Mouse (Mus musculus) MEL (cell line): ENCODE data around the gene Ap5s1. TPM values are rescaled to one million over a fixed set of nuclear protein-coding genes. Genes with fewer than 3 reads are reported as not detected.
A peak's percentile ranks its signal among the peaks of the same experiment; 100 is the strongest.
"Not testable (repeated sequence)": the region's sequence is repeated elsewhere in the genome, so short reads cannot be mapped to it uniquely, and the experiment has no call there.

ENCODE experiments used
- DNase-seq: peaks from one replicate; pipeline ENCODE4 v3.0.0; 2011; ENCODE audit warnings: low read depth, low spot score
- H3K27ac ChIP-seq: 2 replicates; pipeline ENCODE4 v1.5.1; 2012; ENCODE audit warnings: low read depth, mild to moderate bottlenecking, control low read depth, low read length, moderate library complexity; ENCODE audit not compliant: control insufficient read depth
- H3K27me3 ChIP-seq, 2 experiments: fragments of 150-350 bp in 1 of 2; sonication (generic) in 1 of 2; 2 replicates each; pipeline ENCODE4 v1.6.1; 2012; ENCODE audit warnings: low read length in 2 of 2, mild to moderate bottlenecking in 2 of 2, improper control_type of control experiment in 1 of 2, moderate library complexity in 1 of 2; ENCODE audit not compliant: insufficient read depth in 2 of 2, control insufficient read depth in 1 of 2
- H3K36me3 ChIP-seq, 2 experiments: 2 replicates each; pipeline ENCODE4 v1.6.1; 2012 to 2014; ENCODE audit warnings: low read length in 2 of 2, improper control_type of control experiment in 1 of 2, inconsistent platforms in 1 of 2, mild to moderate bottlenecking in 1 of 2; ENCODE audit not compliant: insufficient read depth in 2 of 2, control insufficient read depth in 1 of 2
- H3K4me1 ChIP-seq, 2 experiments: fragments of 150-350 bp in 1 of 2; sonication (generic) in 1 of 2; 2 replicates each; pipeline ENCODE4 v1.6.1; 2012; ENCODE audit warnings: low read length in 2 of 2, improper control_type of control experiment in 1 of 2, mild to moderate bottlenecking in 1 of 2; ENCODE audit not compliant: insufficient read depth in 2 of 2, control insufficient read depth in 1 of 2
- H3K4me3 ChIP-seq, 2 experiments: fragments of 150-350 bp in 1 of 2; sonication (generic) in 1 of 2; 2 replicates each; pipeline ENCODE4 v1.5.1; 2012; ENCODE audit warnings: low read depth in 2 of 2, low read length in 2 of 2, mild to moderate bottlenecking in 2 of 2, moderate library complexity in 2 of 2, control low read depth in 1 of 2, improper control_type of control experiment in 1 of 2; ENCODE audit not compliant: control insufficient read depth in 1 of 2, insufficient read depth in 1 of 2
- H3K79me2 ChIP-seq: 2 replicates; pipeline ENCODE4 v1.6.1; 2012; ENCODE audit warnings: mild to moderate bottlenecking, low read length, moderate library complexity; ENCODE audit not compliant: control insufficient read depth, poor library complexity, insufficient read depth
- H3K9ac ChIP-seq: 2 replicates; pipeline ENCODE4 v1.6.1; 2012; ENCODE audit warnings: low read depth, mild to moderate bottlenecking, control low read depth, low read length, moderate library complexity; ENCODE audit not compliant: control insufficient read depth, poor library complexity, severe bottlenecking
- H3K9me3 ChIP-seq: fragments of 150-350 bp; sonication (generic); replicated peaks from 2 replicates; pipeline ENCODE4 v1.6.1; 2012; ENCODE audit warnings: mild to moderate bottlenecking, low read length, improper control_type of control experiment, moderate library complexity; ENCODE audit not compliant: insufficient read depth
- BHLHE40 ChIP-seq: IDR thresholded peaks from 2 replicates; pipeline ENCODE4 v1.6.1; 2012; ENCODE audit warnings: low read depth, mild to moderate bottlenecking, inconsistent platforms, low read length, improper control_type of control experiment, borderline replicate concordance
- CHD1 ChIP-seq: IDR thresholded peaks from 2 replicates; pipeline ENCODE4 v1.6.1; 2012; ENCODE audit warnings: low read depth, mild to moderate bottlenecking, inconsistent platforms, low read length, improper control_type of control experiment
- CHD2 ChIP-seq: IDR thresholded peaks from 2 replicates; pipeline ENCODE4 v1.6.1; 2011; ENCODE audit warnings: low read length, improper control_type of control experiment
- CTCF ChIP-seq, 3 experiments: IDR thresholded peaks in 2 of 3; conservative IDR thresholded peaks in 1 of 3; 2 replicates each; pipeline ENCODE4 v1.5.1; 2011 to 2012; ENCODE audit warnings: low read length in 3 of 3, low read depth in 2 of 3, mild to moderate bottlenecking in 2 of 3, improper control_type of control experiment in 1 of 3, inconsistent platforms in 1 of 3, mixed read lengths in 1 of 3, moderate library complexity in 1 of 3; ENCODE audit not compliant: control insufficient read depth in 1 of 3, insufficient read depth in 1 of 3, poor library complexity in 1 of 3, severe bottlenecking in 1 of 3
- E2F4 ChIP-seq: IDR thresholded peaks from 2 replicates; pipeline ENCODE4 v1.6.1; 2011; ENCODE audit warnings: low read depth, low read length, improper control_type of control experiment, borderline replicate concordance
- ELF1 ChIP-seq: IDR thresholded peaks from 2 replicates; pipeline ENCODE4 v1.6.1; 2014; ENCODE audit warnings: low read depth, mild to moderate bottlenecking, inconsistent platforms, low read length, improper control_type of control experiment, moderate library complexity
- EP300 ChIP-seq, 2 experiments: IDR thresholded peaks; 2 replicates each; pipeline ENCODE4 v1.6.1; 2011; ENCODE audit warnings: improper control_type of control experiment in 2 of 2, low read length in 2 of 2, low read depth in 1 of 2, mild to moderate bottlenecking in 1 of 2
- ETS1 ChIP-seq: IDR thresholded peaks from 2 replicates; pipeline ENCODE4 v1.6.1; 2012; ENCODE audit warnings: low read depth, mild to moderate bottlenecking, inconsistent platforms, low read length, improper control_type of control experiment, moderate library complexity
- GABPA ChIP-seq: IDR thresholded peaks from 2 replicates; pipeline ENCODE4 v1.6.1; 2012; ENCODE audit warnings: low read depth, mild to moderate bottlenecking, inconsistent platforms, low read length, improper control_type of control experiment, moderate library complexity
- MAFK ChIP-seq: IDR thresholded peaks from 2 replicates; pipeline ENCODE4 v1.6.1; 2011; ENCODE audit warnings: low read depth, mild to moderate bottlenecking, low read length, improper control_type of control experiment, borderline replicate concordance
- MAZ ChIP-seq: IDR thresholded peaks from 2 replicates; pipeline ENCODE4 v1.6.1; 2012; ENCODE audit warnings: low read depth, mild to moderate bottlenecking, inconsistent platforms, low read length, improper control_type of control experiment
- MEF2A ChIP-seq: IDR thresholded peaks from 2 replicates; pipeline ENCODE4 v1.6.1; 2014; ENCODE audit warnings: low read depth, mild to moderate bottlenecking, inconsistent platforms, low read length, improper control_type of control experiment; ENCODE audit not compliant: poor library complexity, insufficient replicate concordance, severe bottlenecking; ENCODE audit errors: extremely low read depth
- MYB ChIP-seq: IDR thresholded peaks from 2 replicates; pipeline ENCODE4 v1.6.1; 2011; ENCODE audit warnings: mild to moderate bottlenecking, low read depth, low read length, improper control_type of control experiment
- NELFE ChIP-seq: IDR thresholded peaks from 2 replicates; pipeline ENCODE4 v1.6.1; 2011; ENCODE audit warnings: low read depth, low read length, improper control_type of control experiment
- POLR2A ChIP-seq, 2 experiments: IDR thresholded peaks; 2 replicates each; pipeline ENCODE4 v1.6.1; 2011 to 2012; ENCODE audit warnings: low read length in 2 of 2, mild to moderate bottlenecking in 2 of 2, control low read depth in 1 of 2, improper control_type of control experiment in 1 of 2, low read depth in 1 of 2, moderate library complexity in 1 of 2; ENCODE audit not compliant: control insufficient read depth in 1 of 2, insufficient read depth in 1 of 2, poor library complexity in 1 of 2
- POLR2AphosphoS2 ChIP-seq: IDR thresholded peaks from 2 replicates; pipeline ENCODE4 v1.6.1; 2011; ENCODE audit warnings: low read length, improper control_type of control experiment
- RAD21 ChIP-seq: IDR thresholded peaks from 2 replicates; pipeline ENCODE4 v1.6.1; 2011; ENCODE audit warnings: mild to moderate bottlenecking, low read depth, low read length, improper control_type of control experiment
- SMC3 ChIP-seq: IDR thresholded peaks from 2 replicates; pipeline ENCODE4 v1.6.1; 2011; ENCODE audit warnings: low read depth, low read length, improper control_type of control experiment
- TAL1 ChIP-seq: IDR thresholded peaks from 2 replicates; pipeline ENCODE4 v1.6.1; 2012; ENCODE audit warnings: mild to moderate bottlenecking, inconsistent platforms, low read length, moderate library complexity, mixed read lengths
- TBP ChIP-seq: IDR thresholded peaks from 2 replicates; pipeline ENCODE4 v1.8.0; 2011; ENCODE audit warnings: low read depth, low read length, improper control_type of control experiment
- TCF12 ChIP-seq: IDR thresholded peaks from 2 replicates; pipeline ENCODE4 v1.6.1; 2014; ENCODE audit warnings: low read depth, mild to moderate bottlenecking, inconsistent platforms, low read length, improper control_type of control experiment, moderate library complexity
- USF2 ChIP-seq, 2 experiments: IDR thresholded peaks; 2 replicates each; pipeline ENCODE4 v1.6.1; 2011 to 2012; ENCODE audit warnings: improper control_type of control experiment in 2 of 2, low read length in 2 of 2, borderline replicate concordance in 1 of 2, inconsistent platforms in 1 of 2, low read depth in 1 of 2, mild to moderate bottlenecking in 1 of 2; ENCODE audit not compliant: insufficient read depth in 1 of 2
- ZKSCAN1 ChIP-seq: IDR thresholded peaks from 2 replicates; pipeline ENCODE4 v1.6.1; 2012; ENCODE audit warnings: low read depth, mild to moderate bottlenecking, inconsistent platforms, low read length, improper control_type of control experiment, moderate library complexity
- ZNF384 ChIP-seq: IDR thresholded peaks from 2 replicates; pipeline ENCODE4 v1.6.1; 2012; ENCODE audit warnings: low read depth, mild to moderate bottlenecking, inconsistent platforms, low read length, improper control_type of control experiment
- polyA plus RNA-seq, 2 experiments: library from polyadenylated mRNA; stranded (reverse) in 1 of 2; unstranded in 1 of 2; fragments of >175 nt in 1 of 2; fragments of >200 nt in 1 of 2; gene quantifications; 2 replicates each; pipeline versions ENCODE4 v1.2.1 to v1.2.4; 2012; ENCODE audit warnings: low replicate concordance in 2 of 2, low read depth in 1 of 2; ENCODE audit not compliant: insufficient read length in 2 of 2, insufficient read depth in 1 of 2, missing spikeins in 1 of 2
- total RNA-seq: library from RNA; depleted of rRNA; stranded (reverse); fragments of 300-350 nt; gene quantifications from 2 replicates; pipeline ENCODE4 v1.2.3, GENCODE M21; 2012

Ap5s1 gene
- total and polyA plus RNA-seq, 3 experiments = 9.6 to 12.7 TPM; not detected in 1

DNA sequence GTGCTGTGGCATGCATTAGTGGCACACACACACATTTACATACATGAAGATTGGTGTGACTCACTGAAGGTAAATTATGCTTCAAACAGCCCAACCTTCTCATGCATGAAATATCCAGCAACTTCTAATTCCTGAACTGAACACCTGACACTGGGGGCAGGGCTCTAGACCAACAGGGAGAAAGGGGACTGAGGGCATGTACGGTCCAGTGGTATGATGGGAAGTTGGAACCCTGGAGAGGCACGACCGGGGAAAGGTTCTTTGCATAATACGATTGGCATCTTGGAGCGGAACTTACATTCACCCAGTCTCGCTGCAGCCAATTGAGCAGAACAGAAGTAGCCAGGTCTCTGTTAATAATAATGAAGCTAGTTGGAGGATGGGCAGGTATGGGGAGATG lies 18.3 kb downstream of the Ap5s1 start:
- Histone ChIP-seq H3K9me3 (no peaks in the 10 kb centered on the region), H3K4me3 (no peak overlapping the region), H3K27me3 (no peaks in the 10 kb centered on the region), H3K4me1 (peaks cover 15 to 36% of the 10 kb centered on the region in 2 experiments), H3K27ac (no peak overlapping the region), H3K9ac (no peak overlapping the region), H3K36me3 (peaks cover 0 to 24% of the 10 kb centered on the region in 2 experiments; a peak in 2 of 4 replicates), H3K79me2 (no peaks in the 10 kb centered on the region)
- no peak for DNase-seq
- TF ChIP-seq MEF2A (no peak), MAFK (no peak), POLR2A (IDR thresholded peaks at IDR 0.05; ENCODE audit: control insufficient read depth in 1 of 2, insufficient read depth in 1 of 2, low read depth in 1 of 2, low read length in 2 of 2, poor library complexity in 1 of 2) (no peak), GABPA (no peak), CTCF (IDR thresholded peaks at IDR 0.05 in 2 of 3, conservative IDR thresholded peaks at IDR 0.05 in 1 of 3; ENCODE audit: control insufficient read depth in 1 of 3, insufficient read depth in 1 of 3, low read depth in 2 of 3, low read length in 3 of 3, poor library complexity in 1 of 3, severe bottlenecking in 1 of 3) (no peak), ETS1 (no peak), RAD21 (no peak), ELF1 (no peak), ZKSCAN1 (no peak), E2F4 (no peak)

DNA sequence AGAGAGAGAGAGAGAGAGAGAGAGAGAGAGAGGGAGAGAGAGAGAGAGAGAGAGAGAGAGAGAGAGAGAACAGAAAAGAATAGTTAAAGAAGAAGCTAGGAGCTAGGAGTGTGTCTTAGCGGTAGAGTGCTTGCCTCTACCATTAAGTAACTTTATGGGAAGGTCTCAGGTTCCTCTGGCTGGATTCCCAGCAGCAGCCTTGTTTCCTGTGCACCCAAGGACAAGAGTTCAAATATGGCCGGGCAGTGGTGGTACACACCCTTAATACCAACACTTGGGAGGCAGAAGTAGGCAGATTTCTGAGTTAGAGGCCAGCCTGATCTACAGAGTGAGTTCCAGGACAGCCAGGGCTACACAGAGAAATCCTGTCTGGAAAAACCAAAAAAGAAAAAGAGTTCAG lies 19.8 kb downstream of the Ap5s1 start:
- 0 out of 2 replicates have a peak, but pooled peaks have one; percentile 13 for TF ChIP-seq ETS1
- not testable (repeated sequence) for H3K9me3 ChIP-seq, H3K4me3 ChIP-seq, H3K27ac ChIP-seq, H3K79me2 ChIP-seq, H3K9ac ChIP-seq, H3K27me3 ChIP-seq
- peak; percentile 40 for DNase-seq
- peaks cover 15 to 35% of the 10 kb centered on the region in 2 experiments for H3K4me1 ChIP-seq
- H3K36me3 ChIP-seq = peaks cover 0 to 24% of the 10 kb centered on the region in 2 experiments; a peak in 2 of 4 replicates

DNA sequence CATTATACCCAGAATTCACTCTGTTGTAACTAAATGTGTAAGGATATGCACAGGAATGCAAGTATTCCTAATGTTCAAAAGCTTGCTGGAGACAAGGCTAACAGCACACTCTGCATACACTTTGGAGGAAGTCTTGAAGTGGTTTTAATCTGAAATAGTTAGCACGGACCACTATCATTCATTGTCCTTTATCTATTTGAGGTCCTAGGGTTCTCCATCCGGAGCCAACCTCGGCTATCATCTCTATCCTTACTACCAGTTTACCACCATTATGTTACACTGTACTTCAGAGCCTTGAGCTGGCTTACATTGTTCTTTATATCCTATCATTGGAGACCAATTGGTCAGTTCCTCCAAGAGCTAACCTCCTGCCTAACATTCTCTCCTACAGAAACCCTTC lies 20.4 kb downstream of the Ap5s1 start:
- peak overlapping the region; percentile 29; the same call in 1 of the 2 replicates for H3K27ac ChIP-seq
- peaks cover 17 to 29% of the 10 kb centered on the region in 2 experiments for H3K4me1 ChIP-seq
- H3K36me3 ChIP-seq = peaks cover 0 to 23% of the 10 kb centered on the region in 2 experiments; a peak in 2 of 4 replicates
- no peaks in the 10 kb centered on the region for H3K79me2 ChIP-seq
- no peak overlapping the region for H3K4me3 ChIP-seq
- H3K9me3 ChIP-seq = no peaks in the 10 kb centered on the region
- no peaks in the 10 kb centered on the region for H3K27me3 ChIP-seq
- H3K9ac ChIP-seq = no peak overlapping the region
- DNase-seq = peak; percentile 28
- TF ChIP-seq EP300 (IDR thresholded peaks at IDR 0.05; ENCODE audit: low read depth in 1 of 2, low read length in 2 of 2) (peak; percentile 64 to 68), TCF12 (peak; percentile 30; the same call in 1 of the 2 replicates), TAL1 (no peak), TBP (no peak), POLR2AphosphoS2 (no peak), USF2 (IDR thresholded peaks at IDR 0.05; ENCODE audit: borderline replicate concordance in 1 of 2, insufficient read depth in 1 of 2, low read depth in 1 of 2, low read length in 2 of 2) (no peak), ETS1 (no peak), MEF2A (no peak), CHD2 (no peak), ZKSCAN1 (no peak), MYB (no peak), ELF1 (no peak), POLR2A (IDR thresholded peaks at IDR 0.05; ENCODE audit: control insufficient read depth in 1 of 2, insufficient read depth in 1 of 2, low read depth in 1 of 2, low read length in 2 of 2, poor library complexity in 1 of 2) (no peak), BHLHE40 (no peak), MAZ (no peak), CHD1 (no peak), NELFE (no peak), E2F4 (no peak), SMC3 (no peak), ZNF384 (no peak)
